Mouse (Mus musculus): ENCODE data around the gene Fam102a. TPM values are rescaled to one million over a fixed set of nuclear protein-coding genes. Genes with fewer than 3 reads are reported as not detected.

The Fam102a gene
- polyA plus RNA-seq, 1 experiment from 2014 or later, result 5.8 TPM

DNA sequence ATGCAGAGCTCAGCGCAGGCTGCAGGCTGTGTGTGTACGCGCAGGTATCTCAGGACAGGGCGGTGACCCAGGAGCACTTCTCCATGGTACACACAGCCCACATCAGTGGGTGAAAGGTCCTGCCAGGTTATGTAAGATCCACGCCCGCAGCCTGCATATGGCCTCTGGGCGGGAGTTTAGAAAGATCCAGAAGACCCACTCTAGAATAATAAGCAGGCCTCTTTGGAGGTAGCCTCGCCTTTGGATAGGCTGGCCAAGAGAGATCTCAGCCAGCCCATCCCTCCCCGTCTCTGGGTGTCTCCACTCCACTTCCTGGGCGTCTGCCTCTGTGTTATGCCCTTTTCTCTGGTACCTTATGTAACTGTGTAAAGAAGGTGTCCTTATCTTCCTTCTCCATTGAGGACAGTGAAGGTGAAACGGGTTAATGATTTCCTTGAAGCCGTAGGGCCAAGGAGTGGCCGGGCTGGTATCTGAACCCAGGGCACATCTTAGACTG is 10.5 kb upstream of the Fam102a start:
- no peak for ATAC-seq (replicated peaks; ENCODE audit: extremely low read depth, insufficient read depth, low FRiP score)
- WGBS, result 85% methylated on average over 13 of the region's 13 CpGs
- Histone ChIP-seq H3K9ac (ENCODE audit: low read length) (no peak overlapping the region), H3K4me2 (ENCODE audit: low read depth, low read length) (no peak overlapping the region), H3K27me3 (ENCODE audit: control insufficient read depth, insufficient read depth, low read length) (no peaks in the 10 kb centered on the region), H3K9me3 (replicated peaks; ENCODE audit: control insufficient read depth, low read length) (no peaks in the 10 kb centered on the region), H3K4me1 (ENCODE audit: control insufficient read depth, insufficient read depth, low read length) (no peaks in the 10 kb centered on the region), H3K27ac (ENCODE audit: low read length) (no peak overlapping the region), H3K36me3 (ENCODE audit: control insufficient read depth, insufficient read depth) (no peaks in the 10 kb centered on the region), H3K4me3 (ENCODE audit: low read length) (no peak overlapping the region)

DNA sequence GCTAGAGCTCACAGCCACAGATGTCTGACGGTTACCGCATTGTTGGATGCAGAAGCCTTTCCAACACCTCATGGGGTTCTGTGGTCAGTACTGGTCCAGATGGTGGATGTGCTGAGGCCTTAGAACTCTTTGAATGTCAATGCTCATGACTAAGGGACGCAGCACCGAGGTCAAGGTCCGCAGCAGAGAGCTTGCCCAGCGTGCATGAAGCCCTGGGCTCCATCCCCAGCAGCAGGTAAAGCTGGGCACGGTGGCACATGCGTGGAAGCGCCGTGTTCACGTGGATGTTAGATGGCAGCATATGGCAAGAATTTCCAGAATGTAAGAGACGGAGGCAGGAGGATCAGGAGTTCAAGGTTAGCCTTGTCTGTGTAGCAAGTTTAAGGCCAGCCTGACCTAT is 9.3 kb upstream of the Fam102a start:
- Histone ChIP-seq H3K36me3 (ENCODE audit: control insufficient read depth, insufficient read depth) (no peaks in the 10 kb centered on the region), H3K9me3 (replicated peaks; ENCODE audit: control insufficient read depth, low read length) (no peaks in the 10 kb centered on the region), H3K27ac (ENCODE audit: low read length) (no peak overlapping the region), H3K9ac (ENCODE audit: low read length) (no peak overlapping the region), H3K4me1 (ENCODE audit: control insufficient read depth, insufficient read depth, low read length) (no peaks in the 10 kb centered on the region), H3K4me2 (ENCODE audit: low read depth, low read length) (no peak overlapping the region), H3K27me3 (ENCODE audit: control insufficient read depth, insufficient read depth, low read length) (no peaks in the 10 kb centered on the region), H3K4me3 (ENCODE audit: low read length) (no peak overlapping the region)
- no peak for ATAC-seq (replicated peaks; ENCODE audit: extremely low read depth, insufficient read depth, low FRiP score)
- WGBS, result 84% methylated on average over 12 of the region's 12 CpGs

DNA sequence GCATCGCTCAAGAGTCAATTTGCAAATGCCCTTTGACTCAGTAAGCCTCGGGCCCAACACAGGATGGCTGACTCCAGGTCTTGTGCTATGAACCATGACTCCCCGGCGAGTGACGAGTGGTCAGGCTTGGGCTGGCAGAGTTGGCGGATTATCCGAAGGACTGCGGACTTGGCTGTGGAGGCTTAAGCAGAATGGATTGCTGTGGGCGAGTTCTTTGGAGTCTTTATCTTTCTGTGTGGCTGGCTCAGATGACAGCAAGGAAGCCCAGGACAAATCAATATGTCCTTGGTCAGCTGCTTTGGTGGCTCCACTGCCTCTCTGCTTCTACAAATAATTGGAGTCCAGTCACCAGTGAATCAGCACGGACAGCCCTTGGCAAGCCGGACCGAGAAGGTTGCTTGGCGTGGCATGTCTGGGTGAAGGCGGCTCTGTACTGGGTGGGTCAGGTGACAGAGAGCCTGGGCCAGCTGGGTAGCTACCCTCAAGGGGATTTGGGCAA is 7.6 kb upstream of the Fam102a start:
- no peaks in the 10 kb centered on the region for H3K27me3 ChIP-seq (ENCODE audit: control insufficient read depth, insufficient read depth, low read length)
- no peak overlapping the region for H3K4me2 ChIP-seq (ENCODE audit: low read depth, low read length)
- no peak overlapping the region for H3K27ac ChIP-seq (ENCODE audit: low read length)
- ATAC-seq (replicated peaks; ENCODE audit: extremely low read depth, insufficient read depth, low FRiP score), result no peak
- H3K4me3 ChIP-seq (ENCODE audit: low read length), result no peak overlapping the region
- H3K9me3 ChIP-seq (replicated peaks; ENCODE audit: control insufficient read depth, low read length), result no peaks in the 10 kb centered on the region
- H3K9ac ChIP-seq (ENCODE audit: low read length), result no peak overlapping the region
- H3K4me1 ChIP-seq (ENCODE audit: control insufficient read depth, insufficient read depth, low read length), result no peaks in the 10 kb centered on the region
- H3K36me3 ChIP-seq (ENCODE audit: control insufficient read depth, insufficient read depth), result no peaks in the 10 kb centered on the region
- 84% methylated on average over 14 of the region's 14 CpGs for WGBS

DNA sequence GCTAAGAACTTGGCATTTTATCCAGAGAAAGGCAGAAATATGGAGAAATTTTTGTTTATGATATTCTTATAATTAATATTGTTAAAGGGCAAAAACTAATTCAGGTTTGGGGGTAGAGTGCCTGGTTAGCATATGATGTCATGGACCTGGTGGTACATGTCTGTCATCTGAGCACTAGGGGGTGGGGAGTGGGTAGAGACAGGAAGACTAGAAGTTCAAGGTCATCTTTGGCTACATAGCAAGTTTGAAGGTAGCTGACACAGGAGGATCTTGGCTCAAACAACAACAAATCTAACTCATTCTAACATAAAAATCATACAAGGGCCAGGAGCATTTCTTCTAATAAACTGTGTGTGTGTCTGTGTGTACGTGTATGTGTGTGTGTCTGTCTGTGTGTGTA is 6.8 kb upstream of the Fam102a start:
- Histone ChIP-seq H3K36me3 (ENCODE audit: control insufficient read depth, insufficient read depth) (no peaks in the 10 kb centered on the region), H3K27ac (ENCODE audit: low read length) (no peak overlapping the region), H3K4me3 (ENCODE audit: low read length) (no peak overlapping the region), H3K27me3 (ENCODE audit: control insufficient read depth, insufficient read depth, low read length) (no peaks in the 10 kb centered on the region), H3K9ac (ENCODE audit: low read length) (no peak overlapping the region), H3K4me1 (ENCODE audit: control insufficient read depth, insufficient read depth, low read length) (no peaks in the 10 kb centered on the region), H3K4me2 (ENCODE audit: low read depth, low read length) (no peak overlapping the region), H3K9me3 (replicated peaks; ENCODE audit: control insufficient read depth, low read length) (no peaks in the 10 kb centered on the region)
- ATAC-seq (replicated peaks; ENCODE audit: extremely low read depth, insufficient read depth, low FRiP score), result no peak
- 91% methylated on average over 1 of the region's 1 CpGs for WGBS

DNA sequence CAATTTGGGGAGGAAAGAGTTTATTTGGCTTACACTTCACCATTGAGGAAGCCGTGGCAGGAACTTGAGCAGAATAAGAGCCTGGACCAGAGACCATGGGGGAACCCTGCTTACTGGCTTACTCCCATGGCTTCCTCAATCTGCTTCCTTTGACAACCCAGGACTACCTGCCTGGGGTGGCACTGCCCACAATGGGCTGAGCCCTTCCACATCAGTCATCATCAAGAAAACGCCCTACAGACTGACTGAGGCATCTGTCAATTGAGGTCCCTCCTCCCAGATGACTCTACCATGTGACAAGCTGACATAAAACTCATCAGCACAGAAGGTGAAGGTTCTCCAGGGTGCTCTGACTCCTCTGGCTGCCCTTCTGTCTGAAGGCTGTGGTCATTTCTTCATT is 4.7 kb upstream of the Fam102a start:
- no peaks in the 10 kb centered on the region for H3K9me3 ChIP-seq (replicated peaks; ENCODE audit: control insufficient read depth, low read length)
- no peak overlapping the region for H3K27ac ChIP-seq (ENCODE audit: low read length)
- no peak overlapping the region for H3K4me3 ChIP-seq (ENCODE audit: low read length)
- 81% methylated on average over 2 of the region's 2 CpGs for WGBS
- H3K4me2 ChIP-seq (ENCODE audit: low read depth, low read length), result no peak overlapping the region
- no peaks in the 10 kb centered on the region for H3K36me3 ChIP-seq (ENCODE audit: control insufficient read depth, insufficient read depth)
- H3K9ac ChIP-seq (ENCODE audit: low read length), result no peak overlapping the region
- H3K4me1 ChIP-seq (ENCODE audit: control insufficient read depth, insufficient read depth, low read length), result peaks cover 7% of the 10 kb centered on the region
- ATAC-seq (replicated peaks; ENCODE audit: extremely low read depth, insufficient read depth, low FRiP score), result no peak
- H3K27me3 ChIP-seq (ENCODE audit: control insufficient read depth, insufficient read depth, low read length), result no peaks in the 10 kb centered on the region

DNA sequence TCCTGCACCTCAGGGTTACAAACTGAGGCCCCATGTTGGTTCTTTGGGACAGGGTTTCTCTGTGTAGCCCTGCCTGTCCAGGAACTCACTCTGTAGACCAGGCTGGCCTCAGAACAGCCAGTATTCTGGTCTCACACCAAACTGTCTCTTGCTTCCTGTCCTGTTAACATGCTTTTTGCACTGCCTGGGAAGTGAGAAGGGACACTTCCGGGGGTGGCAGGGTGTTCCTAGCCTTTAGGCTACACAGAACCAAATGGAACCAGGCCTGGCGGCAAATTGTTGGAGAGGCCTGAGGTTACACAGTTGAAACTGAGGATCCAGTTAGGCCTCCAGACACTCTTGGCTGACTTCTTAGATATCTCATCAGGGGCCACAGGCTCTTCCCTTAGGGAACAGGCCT is 2.0 kb upstream of the Fam102a start:
- 85% methylated on average over 2 of the region's 2 CpGs for WGBS
- Histone ChIP-seq H3K4me1 (ENCODE audit: control insufficient read depth, insufficient read depth, low read length) (peaks cover 26% of the 10 kb centered on the region), H3K4me2 (ENCODE audit: low read depth, low read length) (no peak overlapping the region), H3K27me3 (ENCODE audit: control insufficient read depth, insufficient read depth, low read length) (no peaks in the 10 kb centered on the region), H3K27ac (ENCODE audit: low read length) (no peak overlapping the region), H3K9ac (ENCODE audit: low read length) (no peak overlapping the region), H3K36me3 (ENCODE audit: control insufficient read depth, insufficient read depth) (no peaks in the 10 kb centered on the region), H3K4me3 (ENCODE audit: low read length) (no peak overlapping the region), H3K9me3 (replicated peaks; ENCODE audit: control insufficient read depth, low read length) (no peaks in the 10 kb centered on the region)
- no peak for ATAC-seq (replicated peaks; ENCODE audit: extremely low read depth, insufficient read depth, low FRiP score)

DNA sequence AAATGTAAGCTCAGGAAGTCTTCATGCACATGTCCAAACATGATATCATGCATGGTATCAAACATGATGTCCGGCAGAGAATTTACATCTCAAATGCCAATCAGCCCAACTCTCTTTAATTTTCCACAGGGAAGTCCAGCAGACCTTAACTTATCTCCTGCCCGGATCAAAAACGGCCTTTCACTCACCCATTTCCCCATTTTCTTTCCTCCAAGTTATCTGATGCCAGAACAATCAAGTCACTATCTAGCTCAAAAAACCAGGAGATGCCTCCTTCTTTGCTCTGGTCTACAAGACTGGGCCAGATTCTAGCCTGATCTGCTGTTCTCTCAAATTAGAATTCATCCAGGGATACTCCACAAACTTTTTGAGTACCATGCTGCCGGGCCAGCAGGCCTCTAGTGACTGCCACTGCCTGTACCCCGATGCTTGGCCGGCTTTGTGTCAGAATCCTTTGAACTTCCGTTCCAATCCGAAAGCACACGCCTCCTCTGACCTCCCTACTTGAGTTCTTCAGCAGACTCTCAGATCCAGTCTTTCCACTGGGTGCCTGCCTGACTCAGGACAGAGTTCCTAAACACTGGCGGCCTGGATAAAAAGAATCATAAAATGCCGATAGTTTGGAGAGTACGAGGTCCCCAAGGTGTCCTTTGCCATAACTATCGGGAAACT is 935 bp upstream of the Fam102a start:
- H3K4me1 ChIP-seq (ENCODE audit: control insufficient read depth, insufficient read depth, low read length), result peaks cover 37% of the 10 kb centered on the region
- H3K9ac ChIP-seq (ENCODE audit: low read length), result peak overlapping the region; percentile 75
- no peak for ATAC-seq (replicated peaks; ENCODE audit: extremely low read depth, insufficient read depth, low FRiP score)
- H3K27ac ChIP-seq (ENCODE audit: low read length), result peak overlapping the region; percentile 92
- no peaks in the 10 kb centered on the region for H3K36me3 ChIP-seq (ENCODE audit: control insufficient read depth, insufficient read depth)
- no peaks in the 10 kb centered on the region for H3K9me3 ChIP-seq (replicated peaks; ENCODE audit: control insufficient read depth, low read length)
- 9% methylated on average over 13 of the region's 13 CpGs for WGBS
- peak overlapping the region; percentile 85 for H3K4me2 ChIP-seq (ENCODE audit: low read depth, low read length)
- H3K4me3 ChIP-seq (ENCODE audit: low read length), result peak overlapping the region; percentile 86
- no peaks in the 10 kb centered on the region for H3K27me3 ChIP-seq (ENCODE audit: control insufficient read depth, insufficient read depth, low read length)

DNA sequence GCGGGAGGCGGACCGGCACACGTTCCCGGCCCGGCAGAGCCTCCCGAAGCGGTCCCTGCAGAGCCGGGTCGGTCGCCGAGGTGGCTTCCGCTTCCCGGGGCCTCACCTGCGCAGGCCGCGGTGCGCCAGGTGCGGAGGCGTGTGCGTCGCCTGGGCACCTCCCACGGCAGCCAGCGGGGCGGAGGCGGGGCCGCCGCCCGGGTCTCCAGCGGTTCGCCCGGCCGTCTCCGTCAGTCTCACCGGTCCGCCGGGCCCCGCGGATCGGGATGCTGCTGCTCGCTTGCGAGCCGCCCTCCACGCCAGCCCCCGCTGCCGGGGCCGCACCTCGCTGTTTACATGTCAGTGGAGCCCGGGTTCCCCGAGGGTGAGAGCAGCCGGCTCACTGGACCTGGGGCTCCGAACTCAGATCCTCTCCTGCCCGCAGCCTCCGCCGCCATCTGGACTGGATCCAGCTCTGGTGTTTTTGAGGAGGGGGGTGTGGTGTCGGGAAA is 414 bp downstream of the Fam102a start:
- WGBS, result under 1% methylated on average over 55 of the region's 56 CpGs
- no peaks in the 10 kb centered on the region for H3K27me3 ChIP-seq (ENCODE audit: control insufficient read depth, insufficient read depth, low read length)
- H3K4me1 ChIP-seq (ENCODE audit: control insufficient read depth, insufficient read depth, low read length), result peaks cover 46% of the 10 kb centered on the region
- peak overlapping the region; percentile 86 for H3K4me3 ChIP-seq (ENCODE audit: low read length)
- ATAC-seq (replicated peaks; ENCODE audit: extremely low read depth, insufficient read depth, low FRiP score), result peak; percentile 29
- no peaks in the 10 kb centered on the region for H3K36me3 ChIP-seq (ENCODE audit: control insufficient read depth, insufficient read depth)
- H3K9ac ChIP-seq (ENCODE audit: low read length), result peak overlapping the region; percentile 91
- H3K9me3 ChIP-seq (replicated peaks; ENCODE audit: control insufficient read depth, low read length), result no peaks in the 10 kb centered on the region
- peak overlapping the region; percentile 87 for H3K4me2 ChIP-seq (ENCODE audit: low read depth, low read length)
- H3K27ac ChIP-seq (ENCODE audit: low read length), result peak overlapping the region; percentile 91

DNA sequence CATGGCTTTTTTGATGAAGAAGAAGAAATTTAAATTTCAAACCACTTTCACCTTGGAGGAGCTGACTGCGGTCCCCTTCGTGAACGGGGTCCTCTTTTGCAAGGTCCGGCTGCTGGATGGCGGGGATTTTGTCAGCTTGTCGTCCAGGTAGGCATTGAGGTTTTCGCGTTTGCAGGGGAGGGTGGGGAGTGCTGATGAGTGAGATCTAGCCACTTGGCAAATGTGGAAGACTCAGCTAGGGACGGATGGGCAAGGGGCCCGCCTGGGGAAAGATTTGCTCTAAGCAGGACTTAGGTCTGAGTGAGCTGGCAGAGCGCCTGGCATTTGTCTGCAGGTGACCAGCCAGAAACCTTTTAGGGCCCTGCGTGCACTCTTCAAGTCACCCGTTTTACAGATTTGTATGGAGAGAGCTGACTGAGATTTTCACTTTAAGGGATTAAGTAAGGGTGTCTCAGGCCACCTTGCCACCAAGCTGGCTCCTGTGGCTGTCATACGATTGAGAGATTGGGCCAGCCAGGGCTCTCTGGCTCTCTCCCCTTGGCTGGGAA is 1.0 kb downstream of the Fam102a start:
- Histone ChIP-seq H3K9ac (ENCODE audit: low read length) (peak overlapping the region; percentile 91), H3K9me3 (replicated peaks; ENCODE audit: control insufficient read depth, low read length) (no peaks in the 10 kb centered on the region), H3K4me2 (ENCODE audit: low read depth, low read length) (peak overlapping the region; percentile 87), H3K36me3 (ENCODE audit: control insufficient read depth, insufficient read depth) (no peaks in the 10 kb centered on the region), H3K27ac (ENCODE audit: low read length) (peak overlapping the region; percentile 86), H3K27me3 (ENCODE audit: control insufficient read depth, insufficient read depth, low read length) (no peaks in the 10 kb centered on the region), H3K4me3 (ENCODE audit: low read length) (peak overlapping the region; percentile 86), H3K4me1 (ENCODE audit: control insufficient read depth, insufficient read depth, low read length) (peaks cover 46% of the 10 kb centered on the region)
- 1% methylated on average over 14 of the region's 14 CpGs for WGBS
- ATAC-seq (replicated peaks; ENCODE audit: extremely low read depth, insufficient read depth, low FRiP score), result no peak
